Mouse (Mus musculus): Measurements from ENCODE around the gene Ulk1.

Ulk1 gene

DNA sequence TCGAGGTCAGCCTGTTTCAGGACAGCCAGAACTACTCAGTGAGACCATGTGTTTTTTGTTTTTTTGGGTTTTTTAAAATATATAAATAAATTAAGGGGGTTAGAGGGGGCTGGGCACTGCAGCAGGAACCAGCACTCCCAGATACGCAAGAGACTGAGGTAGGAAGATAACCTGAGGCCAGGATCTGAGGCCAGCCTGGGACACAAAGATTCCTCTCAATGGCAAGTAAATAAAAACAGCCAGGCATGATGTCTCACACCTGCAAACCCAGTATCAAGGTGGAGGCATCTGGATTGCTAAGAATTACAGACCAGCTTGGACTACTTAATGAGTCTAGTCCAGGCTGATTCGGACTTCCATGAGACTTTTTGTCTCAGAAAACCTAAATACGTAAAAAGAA lies 40.6 kb downstream of the Ulk1 start:
- no peak for DNase-seq (ENCODE audit: low spot score in 2 of 2)

DNA sequence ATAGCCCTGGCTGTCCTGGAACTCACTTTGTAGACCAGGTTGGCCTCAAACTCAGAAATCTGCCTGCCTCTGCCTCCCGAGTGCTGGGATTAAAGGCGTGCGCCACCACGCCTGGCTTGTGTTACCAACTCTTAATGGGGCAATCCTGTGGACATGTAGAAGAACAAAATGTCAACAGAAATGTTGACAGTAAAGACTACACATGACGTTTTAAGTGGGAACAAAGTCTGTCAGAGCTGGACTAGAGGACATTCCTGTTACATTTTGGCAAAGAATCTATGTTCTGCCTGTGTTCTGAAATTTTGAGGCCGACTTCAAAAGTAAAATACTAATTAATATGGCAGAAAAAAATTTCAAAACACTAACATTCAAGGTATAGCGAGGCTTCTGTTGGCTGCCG lies 46.0 kb downstream of the Ulk1 start:
- DNase-seq (ENCODE audit: low spot score in 2 of 2), result no peak

DNA sequence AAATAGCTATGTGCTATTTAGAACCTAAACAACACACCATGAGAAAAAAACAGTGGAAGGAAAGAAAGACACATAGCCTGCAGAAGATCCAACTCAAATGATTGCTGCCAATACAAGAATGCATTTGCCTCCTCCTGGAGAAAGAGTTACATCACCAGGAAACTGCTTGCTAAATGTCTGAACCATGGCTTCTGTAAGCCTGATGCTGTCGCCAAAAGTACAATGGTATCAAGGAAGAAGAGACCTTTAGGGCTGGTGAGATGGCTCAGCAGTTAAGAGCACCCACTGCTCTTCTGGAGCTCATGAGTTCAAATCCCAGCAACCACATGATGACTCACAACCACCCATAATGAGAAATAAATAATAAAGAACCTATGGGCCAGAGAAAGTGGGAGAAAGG lies 64.9 kb downstream of the Ulk1 start:
- no peak for DNase-seq (ENCODE audit: low spot score in 2 of 2)

DNA sequence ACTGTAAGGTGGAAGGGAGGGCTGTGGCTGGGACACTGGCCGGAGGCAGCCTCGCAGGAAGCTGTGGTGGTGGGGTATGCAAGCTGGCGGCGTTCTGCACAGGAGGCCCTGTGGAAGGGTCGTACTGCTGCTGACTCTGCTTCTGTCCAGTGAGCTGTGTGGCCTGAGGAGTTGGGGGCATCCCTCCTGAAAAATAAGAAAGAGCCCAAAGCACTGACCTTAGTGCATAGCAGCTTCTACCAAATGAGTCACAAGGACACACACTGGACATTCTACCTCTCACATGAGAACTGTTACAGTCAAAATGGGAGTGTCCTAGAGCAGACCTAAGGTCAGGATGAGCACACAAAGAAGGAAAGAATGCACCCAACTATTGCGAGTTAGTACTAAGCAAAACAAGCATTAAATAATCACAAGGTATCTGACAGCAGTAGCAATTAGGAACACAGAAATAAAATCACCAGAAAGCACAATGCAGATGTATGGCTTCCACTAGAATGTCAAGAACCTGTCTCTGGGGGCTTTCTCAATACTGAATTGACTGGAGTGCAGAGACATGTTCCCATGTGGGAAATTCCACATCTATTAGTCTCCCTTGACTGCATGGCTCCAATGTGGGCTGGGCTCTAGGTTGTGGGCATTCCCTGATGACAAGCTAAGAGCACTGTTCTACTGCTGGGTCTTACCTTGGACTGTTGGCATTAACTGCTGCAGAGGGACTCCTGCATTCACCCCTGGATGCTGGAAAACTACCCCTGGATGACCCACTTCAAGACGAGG lies 70.2 kb downstream of the Ulk1 start:
- no peak for DNase-seq (ENCODE audit: low spot score in 2 of 2)

DNA sequence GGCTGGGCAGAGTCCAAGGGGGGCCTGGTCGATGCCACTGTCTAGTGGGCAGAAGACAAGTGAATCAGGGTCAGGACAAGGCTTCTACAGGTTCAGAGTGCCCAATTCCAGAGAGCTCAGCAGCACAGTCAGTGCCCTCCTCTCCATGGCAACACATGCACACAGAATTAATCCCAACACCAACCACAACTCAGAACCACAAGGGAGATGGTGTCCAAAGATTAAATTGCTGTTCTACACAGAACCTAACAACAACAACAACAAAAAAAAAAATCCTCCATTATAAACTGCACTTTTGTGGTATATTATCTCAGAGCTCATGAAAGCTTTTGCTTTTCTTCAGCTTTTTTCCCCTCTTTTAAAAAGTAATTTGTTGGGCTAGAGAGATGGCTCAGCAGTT lies 74.3 kb downstream of the Ulk1 start:
- DNase-seq (ENCODE audit: low spot score in 2 of 2), result no peak

Data from frontal cortex, postnatal 25 days (tissue).